Mouse (Mus musculus) adrenal gland, postnatal 14 days (tissue): ENCODE data around the gene H2-Oa. TPM values are rescaled to one million over a fixed set of nuclear protein-coding genes. Genes with fewer than 3 reads are reported as not detected.

Experiments used
- DNase-seq: peaks from one replicate; pipeline ENCODE4 v3.0.0; 2021; ENCODE audit warnings: mixed read lengths
- total RNA-seq: library from RNA; stranded (reverse); gene quantifications from 2 replicates; pipeline ENCODE4 v1.2.3, GENCODE M21; 2021

H2-Oa gene
- total RNA-seq, 1 experiment from 2014 or later, result 0.33 TPM

GRCm38 (mm10) chr17:34122188-34122984 lies 30.2 kb downstream of the H2-Oa start, which contains the start of gene Brd2:
Gene Brd2 (minus strand): TSS chr17:34122634.
- peak; percentile 99 for DNase-seq

DNA sequence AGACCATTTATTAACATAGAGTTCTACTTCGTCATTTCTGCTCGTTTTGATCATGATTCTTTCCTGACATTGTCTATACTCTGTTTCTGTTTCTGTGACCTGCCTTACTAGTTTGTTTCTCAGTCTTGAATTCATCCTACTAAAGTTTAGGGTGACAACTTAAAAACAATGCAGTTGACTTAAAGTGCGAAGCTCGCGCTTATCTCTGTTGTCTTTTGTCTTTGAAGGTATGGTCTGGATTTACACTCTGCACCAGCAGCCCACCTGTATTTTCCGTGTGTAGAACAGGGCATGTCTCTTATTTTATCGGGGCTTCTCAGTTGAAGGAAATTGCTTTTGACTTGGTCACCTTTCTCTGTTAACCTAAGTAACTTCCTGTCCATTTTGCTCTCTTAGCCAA lies 31.0 kb downstream of the H2-Oa start:
- no peak for DNase-seq

- DNase-seq, result no peak
Measured at GRCm38 (mm10) chr17:34123518-34123917, 31.4 kb downstream of the H2-Oa start.

DNA sequence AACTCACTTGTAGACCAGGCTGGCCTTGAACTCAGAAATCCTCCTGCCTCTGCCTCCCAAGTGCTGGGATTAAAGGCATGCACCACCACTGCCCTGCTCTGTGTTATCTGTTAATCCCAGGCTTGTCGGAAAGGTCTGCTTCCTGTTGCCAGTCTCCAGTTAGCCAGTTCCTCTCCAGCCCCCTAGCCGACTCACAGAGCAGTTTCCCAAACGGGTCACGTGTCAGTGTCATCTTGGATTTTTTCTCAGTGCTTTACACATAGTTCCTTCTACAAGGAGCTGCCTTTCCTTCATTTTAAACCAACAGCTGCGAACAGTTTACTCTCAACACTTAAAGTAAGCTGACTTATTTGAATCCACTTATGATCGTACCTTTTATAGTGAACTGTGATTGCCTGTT lies 32.5 kb downstream of the H2-Oa start:
- DNase-seq, result no peak

GRCm38 (mm10) chr17:34126826-34127420 lies 34.8 kb downstream of the H2-Oa start:
- no peak for DNase-seq

- peak; percentile 65 for DNase-seq
Measured at GRCm38 (mm10) chr17:34127475-34127874, 35.3 kb downstream of the H2-Oa start.

- no peak for DNase-seq
Measured at GRCm38 (mm10) chr17:34128264-34128937, 36.3 kb downstream of the H2-Oa start.

- DNase-seq, result no peak
Measured at GRCm38 (mm10) chr17:34128944-34129791, 37.0 kb downstream of the H2-Oa start.

GRCm38 (mm10) chr17:34130073-34130947 lies 38.2 kb downstream of the H2-Oa start:
- no peak for DNase-seq

- no peak for DNase-seq
Measured at GRCm38 (mm10) chr17:34131911-34132310, 39.8 kb downstream of the H2-Oa start.

GRCm38 (mm10) chr17:34133289-34133688 lies 41.1 kb downstream of the H2-Oa start:
- no peak for DNase-seq

DNA sequence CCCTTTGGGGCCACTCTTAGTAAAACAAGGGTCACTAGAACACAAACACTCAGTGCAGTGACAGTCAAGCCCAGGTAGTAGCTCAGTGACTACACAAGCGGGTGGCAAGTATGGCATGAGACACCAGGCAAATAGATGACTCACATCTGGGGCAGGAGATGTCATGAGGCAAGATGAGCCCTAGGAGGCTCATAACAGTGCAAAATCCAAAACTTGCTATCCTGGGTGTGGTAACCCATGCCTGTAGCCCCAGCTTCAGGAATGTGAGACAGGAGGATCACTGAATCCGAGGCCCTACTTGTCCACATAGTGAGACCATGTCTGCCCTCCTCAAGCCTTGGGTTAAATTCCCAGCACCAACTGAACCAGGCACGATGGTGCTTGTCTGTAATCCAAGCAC lies 42.3 kb downstream of the H2-Oa start:
- no peak for DNase-seq

- DNase-seq, result peak; percentile 99
Measured at GRCm38 (mm10) chr17:34135297-34136224, 43.4 kb downstream of the H2-Oa start.

DNA sequence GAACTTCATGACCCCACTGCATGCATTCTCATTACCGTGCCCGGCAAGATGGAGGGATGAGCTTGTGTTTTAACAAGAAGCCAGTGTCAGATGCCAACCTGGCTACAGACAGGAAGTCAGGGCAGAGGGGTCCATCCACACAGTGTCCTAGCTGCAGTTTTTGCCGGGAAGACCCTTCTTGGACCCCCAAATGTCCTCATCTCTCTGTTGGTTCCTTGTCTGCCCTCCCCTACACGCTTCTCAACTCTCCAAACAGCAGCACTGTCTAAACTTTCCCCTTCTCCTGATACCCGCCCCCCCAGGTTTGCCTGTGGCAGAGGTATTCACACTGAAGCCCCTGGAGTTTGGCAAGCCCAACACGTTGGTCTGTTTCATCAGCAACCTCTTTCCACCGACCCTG lies 45.5 kb downstream of the H2-Oa start:
- DNase-seq, result no peak

GRCm38 (mm10) chr17:34138655-34139054 lies 46.5 kb downstream of the H2-Oa start:
- DNase-seq, result no peak

DNA sequence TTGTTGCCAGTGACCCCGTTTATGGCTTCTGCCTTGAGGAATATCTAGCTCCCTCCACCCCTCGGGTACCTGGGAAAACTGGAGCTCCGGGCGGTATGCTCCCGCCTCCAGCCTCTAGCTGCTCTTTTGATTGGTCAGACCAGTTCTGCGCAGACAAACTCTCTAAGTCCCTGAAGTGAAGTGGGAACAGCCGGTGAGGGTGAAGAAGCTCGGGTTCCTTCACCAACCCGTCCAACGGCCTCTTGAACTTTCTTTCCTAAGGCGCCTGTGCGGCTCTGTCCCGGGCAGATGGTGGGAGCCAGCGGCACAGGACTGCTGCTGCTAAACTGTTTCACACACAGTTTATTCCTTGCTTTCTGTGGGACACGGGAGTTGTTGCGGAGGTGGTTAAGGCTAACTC lies 47.3 kb downstream of the H2-Oa start:
- peak; percentile 43 for DNase-seq

DNA sequence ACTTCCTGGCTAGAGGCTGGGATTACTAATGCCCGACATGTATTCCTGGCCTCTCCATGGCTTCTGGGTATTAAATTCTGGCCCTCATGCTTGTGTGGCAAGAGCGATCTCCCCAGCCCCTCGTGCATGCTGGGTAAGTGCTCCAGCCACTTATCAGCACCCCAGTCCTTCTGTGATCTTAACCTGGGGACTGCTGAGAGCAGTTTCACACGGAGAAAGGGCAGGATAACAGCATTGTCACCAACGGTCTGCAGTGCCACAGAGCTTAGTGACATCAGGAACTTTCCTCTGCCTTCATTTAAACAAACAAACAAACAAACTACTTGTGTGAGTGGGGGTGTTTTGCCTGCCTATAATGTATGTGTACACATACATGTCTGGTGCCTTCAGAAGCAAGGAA lies 48.1 kb downstream of the H2-Oa start:
- DNase-seq, result no peak

DNA sequence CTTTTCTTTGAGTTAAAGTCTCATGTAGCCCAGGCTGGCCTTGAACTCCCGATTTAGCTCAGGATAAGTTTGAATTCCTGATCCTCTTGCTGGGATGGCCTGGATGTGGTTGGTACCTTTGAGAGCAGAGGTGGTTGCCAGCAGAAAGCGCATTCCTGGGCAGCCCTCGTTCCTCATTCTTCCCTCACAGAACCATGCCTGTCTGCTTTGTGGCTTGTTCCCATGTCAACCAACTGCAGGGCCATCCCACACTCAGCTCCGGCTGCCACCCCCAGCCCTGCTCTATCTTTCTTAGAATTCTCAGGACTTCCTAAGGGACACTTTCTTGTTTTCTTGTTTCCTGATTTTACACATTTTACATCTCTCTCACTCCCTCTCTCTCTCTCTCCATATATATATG lies 49.3 kb downstream of the H2-Oa start:
- no peak for DNase-seq

DNA sequence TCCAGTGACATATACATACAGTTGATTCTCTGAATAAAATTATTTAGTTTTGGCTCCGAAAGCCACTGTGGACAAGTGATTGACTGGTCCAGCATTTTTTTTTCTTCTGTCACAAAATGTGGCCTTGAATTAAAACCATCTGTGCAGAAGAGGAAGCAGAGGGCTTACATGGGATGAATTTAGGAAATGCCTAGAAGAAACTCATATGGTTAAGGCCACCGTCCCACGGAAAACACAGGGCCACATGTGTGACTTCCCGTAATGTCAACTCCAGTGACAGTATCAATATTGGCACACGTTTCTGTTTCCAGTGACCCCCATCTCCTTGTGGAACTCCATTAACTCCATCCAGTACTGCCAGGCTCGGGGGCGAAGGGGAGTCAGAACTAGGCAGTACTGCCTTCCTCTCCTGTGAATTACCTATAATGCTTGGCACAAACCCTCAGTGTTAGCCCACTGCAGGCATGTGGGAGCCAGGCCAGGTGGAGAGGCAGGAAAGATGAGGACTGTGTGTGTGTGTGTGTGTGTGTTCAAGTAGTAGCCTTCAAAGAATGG lies 50.4 kb downstream of the H2-Oa start:
- DNase-seq, result no peak

DNA sequence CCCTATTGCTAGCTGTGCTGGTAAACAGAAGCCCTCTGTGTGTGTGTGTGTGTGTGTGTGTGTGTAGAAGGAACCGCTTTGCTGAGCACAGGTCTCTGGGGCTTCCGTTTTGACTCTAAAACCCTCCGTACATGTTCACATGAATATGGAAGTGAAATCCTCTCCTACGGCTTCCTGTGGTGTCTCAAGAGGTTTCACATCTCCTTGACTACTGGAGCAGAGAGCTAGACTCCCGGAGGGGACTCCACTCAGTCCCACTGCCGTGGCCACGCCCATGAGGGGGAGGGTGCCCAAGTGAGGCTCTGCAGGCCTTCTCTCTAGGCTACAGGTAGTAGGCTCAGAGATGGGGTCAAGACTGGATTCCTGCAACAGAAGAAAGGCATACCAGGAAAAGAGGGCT lies 50.9 kb downstream of the H2-Oa start, which contains the start of gene H2-DMb2:
Gene H2-DMb2, plus strand, starts transcription at position 275 of the 400 bp plus-strand sequence.
- peak; percentile 71 for DNase-seq
